Mouse (Mus musculus) frontal cortex, postnatal 14 days (tissue): Measurements from ENCODE around the gene Phf5a.

Experiments
- DNase-seq, 2 experiments: peaks; one replicate each; pipeline ENCODE4 v3.0.0; 2022; ENCODE audit warnings: low spot score in 2 of 2

Phf5a gene

GRCm38 (mm10) chr15:81828426-81829207 lies 43.1 kb downstream of the Phf5a start:
- no peak for DNase-seq

GRCm38 (mm10) chr15:81824832-81825231 lies 46.9 kb downstream of the Phf5a start:
- DNase-seq, result no peak

- no peak for DNase-seq
Observed at GRCm38 (mm10) chr15:81822631-81823030, 49.1 kb downstream of the Phf5a start.

GRCm38 (mm10) chr15:81818404-81818803 lies 53.3 kb downstream of the Phf5a start:
- no peak for DNase-seq

- DNase-seq, result no peak
Observed at GRCm38 (mm10) chr15:81814716-81815370, 56.9 kb downstream of the Phf5a start.
